ENCODE assay signal across 25 mouse cellular contexts in genomic region chr9:83730836-83731235, GRCm38 (mm10).
A peak's percentile ranks its signal among the peaks of the same experiment; 100 is the strongest.
DNase-seq lines count a peak whose midpoint lies in the region; TF ChIP-seq lines count a peak whose summit lies in the region.
"Had no signal": no experiment of that assay in that cellular context is flagged by ENCODE, and none has a peak within 500 bp of the region (broad histone marks: within the 10 kb centered on the region; RNA-seq: fewer than 3 reads in every experiment).

No protein-coding gene starts in this region.

- H3K27ac ChIP-seq in layer of hippocampus, adult 2 months = no peak overlapping the region
- H3K27ac ChIP-seq: embryonic facial prominence, embryonic 10.5 days; embryonic facial prominence, embryonic 13.5 days; heart, embryonic 15.5 days; hindbrain, embryonic 10.5 days; hindbrain, embryonic 13.5 days; hindbrain, postnatal 0 days had no signal

- H3K4me3 ChIP-seq in layer of hippocampus, adult 2 months = no peak overlapping the region
- H3K4me3 ChIP-seq: embryonic facial prominence, embryonic 10.5 days; embryonic facial prominence, embryonic 13.5 days; erythroblast, embryonic 14.5 days; heart, embryonic 15.5 days; hindbrain, embryonic 10.5 days; hindbrain, embryonic 13.5 days had no signal

- TF ChIP-seq POLR2A in brain, embryonic 14.5 days (IDR thresholded peaks at IDR 0.05; ENCODE audit: borderline replicate concordance, extremely low read depth, insufficient read depth, insufficient read length, poor library complexity, severe bottlenecking) = no peak

- TF ChIP-seq CTCF in brain, embryonic 14.5 days (IDR thresholded peaks at IDR 0.05; ENCODE audit: borderline replicate concordance, extremely low read depth, insufficient read depth, insufficient read length) = no peak
- no peak for TF ChIP-seq CTCF in layer of hippocampus, adult 2 months (conservative IDR thresholded peaks at IDR 0.05)

- DNase-seq in right cerebral cortex, adult 18-20 months = peak; percentile 18
- DNase-seq in right cerebral cortex, adult 2 months (ENCODE audit: low spot score in 2 of 2) = no peak
- DNase-seq in brain, embryonic 14.5 days (ENCODE audit: low read depth) = peak; percentile 16
- DNase-seq in mesoderm, embryonic 11.5 days (ENCODE audit: low read depth, low spot score) = peak; percentile 5
- DNase-seq in layer of hippocampus, adult 8-10 months (ENCODE audit: low spot score in 2 of 2) = no peak
- DNase-seq in layer of hippocampus, adult 2 months (ENCODE audit: low spot score in 2 of 2) = no peak
- DNase-seq: adrenal gland, postnatal 10 days; adrenal gland, postnatal 36 days; cerebellum, adult 11-12 months; cerebellum, adult 8-10 months; cerebellum, postnatal 10 days; cerebellum, postnatal 36 days; embryo, embryonic 11 days; forebrain, postnatal 0 days; gastrocnemius, postnatal 10 days; gastrocnemius, postnatal 36 days; heart, postnatal 10 days; heart, postnatal 36 days had no signal

Comparison
In these comparisons a context has a peak if more than half of its experiments do, and no peak if none do; other contexts are left out.
1. DNase-seq: peak in right cerebral cortex, adult 18-20 months (single experiment), brain, embryonic 14.5 days (single experiment) and mesoderm, embryonic 11.5 days (single experiment); none in right cerebral cortex, adult 2 months (0 of 2), layer of hippocampus, adult 8-10 months (0 of 2) and layer of hippocampus, adult 2 months (0 of 2).